Mouse (Mus musculus): ENCODE results near the gene Leprot. TPM values are rescaled to one million over a fixed set of nuclear protein-coding genes. Genes with fewer than 3 reads are reported as not detected.

The Leprot gene
- total and polyA plus RNA-seq, 3 experiments = 51.5 to 51.7 TPM; not detected in 1

- H3K4me3 ChIP-seq (ENCODE audit: control insufficient read depth in 1 of 2, insufficient read depth in 1 of 2, low read depth in 2 of 2, low read length in 2 of 2) = no peak overlapping the region
- H3K9me3 ChIP-seq (replicated peaks; ENCODE audit: insufficient read depth, low read length) = no peaks in the 10 kb centered on the region
- H3K9ac ChIP-seq (ENCODE audit: control insufficient read depth, low read depth, low read length, poor library complexity, severe bottlenecking) = no peak overlapping the region
- DNase-seq (ENCODE audit: low read depth, low spot score) = no peak
- H3K79me2 ChIP-seq (ENCODE audit: control insufficient read depth, insufficient read depth, low read length, poor library complexity) = no peaks in the 10 kb centered on the region
- H3K36me3 ChIP-seq (ENCODE audit: control insufficient read depth in 1 of 2, insufficient read depth in 2 of 2, low read length in 2 of 2) = no peaks in the 10 kb centered on the region
- no peaks in the 10 kb centered on the region for H3K4me1 ChIP-seq (ENCODE audit: control insufficient read depth in 1 of 2, insufficient read depth in 2 of 2, low read length in 2 of 2)
- TF ChIP-seq CHD2 (IDR thresholded peaks at IDR 0.05; ENCODE audit: low read length) (no peak), EP300 (IDR thresholded peaks at IDR 0.05; ENCODE audit: low read depth in 1 of 2, low read length in 2 of 2) (no peak), GABPA (IDR thresholded peaks at IDR 0.05; ENCODE audit: low read depth, low read length) (no peak), MAFK (IDR thresholded peaks at IDR 0.05; ENCODE audit: borderline replicate concordance, low read depth, low read length) (no peak), NELFE (IDR thresholded peaks at IDR 0.05; ENCODE audit: low read depth, low read length) (no peak)
- no peak overlapping the region for H3K27ac ChIP-seq (ENCODE audit: control insufficient read depth, low read depth, low read length)
- H3K27me3 ChIP-seq (ENCODE audit: control insufficient read depth in 1 of 2, insufficient read depth in 2 of 2, low read length in 2 of 2) = no peaks in the 10 kb centered on the region; a peak in 3 of 4 replicates
These were observed 37.3 kb downstream of the Leprot start for GRCm38 (mm10) chr4:101684821-101685220.

- no peak for TF ChIP-seq NRF1 (IDR thresholded peaks at IDR 0.05; ENCODE audit: insufficient read depth, low read depth, low read length, poor library complexity, severe bottlenecking)
- TF ChIP-seq UBTF (IDR thresholded peaks at IDR 0.05; ENCODE audit: borderline replicate concordance, insufficient read depth, low read depth, low read length) = no peak
- no peak for TF ChIP-seq POLR2AphosphoS5 (IDR thresholded peaks at IDR 0.05; ENCODE audit: borderline replicate concordance, low read depth, low read length)
- TF ChIP-seq TAL1 (IDR thresholded peaks at IDR 0.05; ENCODE audit: low read length) = no peak
- TF ChIP-seq GATA1 (IDR thresholded peaks at IDR 0.05; ENCODE audit: low read depth, low read length) = no peak
- no peak for TF ChIP-seq TCF12 (IDR thresholded peaks at IDR 0.05; ENCODE audit: low read depth, low read length)
- no peak for TF ChIP-seq MAZ (IDR thresholded peaks at IDR 0.05; ENCODE audit: low read depth, low read length)
- TF ChIP-seq MAFK (IDR thresholded peaks at IDR 0.05; ENCODE audit: borderline replicate concordance, low read depth, low read length) = no peak
- no peak for TF ChIP-seq CTCF (IDR thresholded peaks at IDR 0.05 in 2 of 3, conservative IDR thresholded peaks at IDR 0.05 in 1 of 3; ENCODE audit: control insufficient read depth in 1 of 3, insufficient read depth in 1 of 3, low read depth in 2 of 3, low read length in 3 of 3, poor library complexity in 1 of 3, severe bottlenecking in 1 of 3)
- no peak for TF ChIP-seq USF2 (IDR thresholded peaks at IDR 0.05; ENCODE audit: borderline replicate concordance in 1 of 2, insufficient read depth in 1 of 2, low read depth in 1 of 2, low read length in 2 of 2)
- TF ChIP-seq MYB (IDR thresholded peaks at IDR 0.05; ENCODE audit: low read depth, low read length) = no peak
- TF ChIP-seq ZMIZ1 (IDR thresholded peaks at IDR 0.05; ENCODE audit: low read depth, low read length) = no peak
- no peak for TF ChIP-seq POLR2A (IDR thresholded peaks at IDR 0.05; ENCODE audit: control insufficient read depth in 1 of 2, insufficient read depth in 1 of 2, low read depth in 1 of 2, low read length in 2 of 2, poor library complexity in 1 of 2)
- TF ChIP-seq EP300 (IDR thresholded peaks at IDR 0.05; ENCODE audit: low read depth in 1 of 2, low read length in 2 of 2) = no peak
- no peak for TF ChIP-seq BHLHE40 (IDR thresholded peaks at IDR 0.05; ENCODE audit: borderline replicate concordance, low read depth, low read length)
- TF ChIP-seq ETS1 (IDR thresholded peaks at IDR 0.05; ENCODE audit: low read depth, low read length) = no peak
- TF ChIP-seq ELF1 (IDR thresholded peaks at IDR 0.05; ENCODE audit: low read depth, low read length) = no peak
- no peaks in the 10 kb centered on the region for H3K79me2 ChIP-seq (ENCODE audit: control insufficient read depth, insufficient read depth, low read length, poor library complexity)
- H3K36me3 ChIP-seq (ENCODE audit: control insufficient read depth in 1 of 2, insufficient read depth in 2 of 2, low read length in 2 of 2) = no peaks in the 10 kb centered on the region
- DNase-seq (ENCODE audit: low read depth, low spot score) = no peak
- no peaks in the 10 kb centered on the region for H3K4me1 ChIP-seq (ENCODE audit: control insufficient read depth in 1 of 2, insufficient read depth in 2 of 2, low read length in 2 of 2)
- H3K9me3 ChIP-seq (replicated peaks; ENCODE audit: insufficient read depth, low read length) = no peaks in the 10 kb centered on the region
- H3K9ac ChIP-seq (ENCODE audit: control insufficient read depth, low read depth, low read length, poor library complexity, severe bottlenecking) = no peak overlapping the region
- no peak overlapping the region for H3K4me3 ChIP-seq (ENCODE audit: control insufficient read depth in 1 of 2, insufficient read depth in 1 of 2, low read depth in 2 of 2, low read length in 2 of 2)
- no peaks in the 10 kb centered on the region; a peak in 3 of 4 replicates for H3K27me3 ChIP-seq (ENCODE audit: control insufficient read depth in 1 of 2, insufficient read depth in 2 of 2, low read length in 2 of 2)
- H3K27ac ChIP-seq (ENCODE audit: control insufficient read depth, low read depth, low read length) = no peak overlapping the region
These were observed 38.8 kb downstream of the Leprot start for GRCm38 (mm10) chr4:101686227-101686810.

Data from MEL (cell line).